Mouse (Mus musculus) adrenal gland, postnatal 36 days (tissue): Measurements from ENCODE around the gene Trem2. TPM values are rescaled to one million over a fixed set of nuclear protein-coding genes. Genes with fewer than 3 reads are reported as not detected.
"Not testable (repeated sequence)": the region's sequence is repeated elsewhere in the genome, so short reads cannot be mapped to it uniquely, and the experiment has no call there.

Experiments
- DNase-seq, 2 experiments: peaks; one replicate each; pipeline ENCODE4 v3.0.0; 2021; ENCODE audit warnings: mixed read lengths in 1 of 2
- total RNA-seq, 2 experiments: library from RNA; stranded (reverse); gene quantifications; 2 replicates each; pipeline ENCODE4 v1.2.3; 2021

Gene Trem2
- total RNA-seq, 2 experiments from 2014 or later, result 2.7 to 6.0 TPM

- no peak for DNase-seq
Observed at GRCm38 (mm10) chr17:48350681-48351193, 4.5 kb downstream of the Trem2 start.

DNA sequence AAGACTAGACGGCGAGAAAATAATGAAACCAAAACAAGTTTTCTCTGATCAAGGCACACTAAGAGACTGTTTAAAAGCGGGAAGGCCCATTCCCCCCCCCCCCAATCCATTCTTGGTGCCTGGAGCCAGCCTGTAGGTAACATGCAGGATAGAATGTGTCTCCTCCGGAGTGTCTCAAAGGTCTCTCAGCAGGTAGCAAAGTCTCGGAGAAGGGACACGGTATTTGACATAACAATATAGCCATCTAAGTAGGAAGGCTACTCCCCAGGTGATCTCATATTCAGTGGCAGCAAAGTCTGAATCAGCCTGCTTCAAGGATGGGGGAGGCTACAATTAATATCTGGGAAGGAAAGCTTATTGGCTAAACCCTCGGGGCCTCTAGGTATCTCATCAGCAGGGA lies 6.8 kb downstream of the Trem2 start:
- DNase-seq, result not testable (repeated sequence)

GRCm38 (mm10) chr17:48355822-48356221 lies 9.6 kb downstream of the Trem2 start:
- peak; percentile 26 to 39 for DNase-seq

DNA sequence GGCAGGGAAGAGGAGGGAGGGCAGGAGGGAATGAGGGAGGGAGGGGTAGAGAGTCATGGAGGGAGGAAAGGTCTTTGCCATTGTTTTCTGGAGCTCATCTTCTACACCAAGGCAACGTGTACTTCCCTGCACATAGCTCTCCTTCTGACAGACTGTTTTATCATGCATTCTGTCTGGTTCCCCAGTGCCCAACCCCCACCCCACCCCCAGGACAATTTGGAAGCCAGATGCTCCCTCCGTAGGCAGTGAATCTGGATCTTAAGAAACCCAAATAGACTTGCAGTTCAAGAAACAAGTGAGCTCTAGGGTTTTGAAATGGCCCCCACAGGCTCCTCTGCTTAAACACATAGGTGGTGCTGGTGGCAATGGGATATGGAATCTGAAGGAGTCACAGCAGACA lies 11.7 kb downstream of the Trem2 start:
- no peak for DNase-seq

- DNase-seq, result no peak
Observed at GRCm38 (mm10) chr17:48359616-48360015, 13.4 kb downstream of the Trem2 start, which contains the start of gene Treml1. Gene Treml1 (plus strand): TSS chr17:48359916.

DNA sequence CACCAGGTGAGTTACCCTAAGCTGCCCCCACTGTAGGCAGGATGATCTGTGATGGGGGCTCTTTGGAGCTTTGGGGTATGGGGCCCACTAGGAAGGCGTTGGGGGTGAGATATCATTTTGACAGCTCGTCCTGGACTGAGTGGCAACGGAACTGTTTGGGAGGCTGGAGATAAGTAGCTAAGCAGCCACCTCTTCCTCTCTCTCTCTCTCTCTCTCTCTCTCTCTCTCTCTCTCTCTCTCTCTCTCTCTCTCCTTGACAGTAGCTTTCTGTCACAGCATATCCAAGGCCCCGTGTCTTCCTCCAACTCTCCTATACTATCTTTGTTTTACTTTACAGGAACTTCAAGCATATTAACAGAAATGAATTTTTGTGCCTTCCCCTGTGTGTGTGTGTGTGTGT lies 14.3 kb downstream of the Trem2 start:
- no peak for DNase-seq

GRCm38 (mm10) chr17:48362346-48362745 lies 16.1 kb downstream of the Trem2 start:
- DNase-seq, result no peak

- DNase-seq, result peak; percentile 25 to 51
Observed at GRCm38 (mm10) chr17:48362966-48363365, 16.8 kb downstream of the Trem2 start.

DNA sequence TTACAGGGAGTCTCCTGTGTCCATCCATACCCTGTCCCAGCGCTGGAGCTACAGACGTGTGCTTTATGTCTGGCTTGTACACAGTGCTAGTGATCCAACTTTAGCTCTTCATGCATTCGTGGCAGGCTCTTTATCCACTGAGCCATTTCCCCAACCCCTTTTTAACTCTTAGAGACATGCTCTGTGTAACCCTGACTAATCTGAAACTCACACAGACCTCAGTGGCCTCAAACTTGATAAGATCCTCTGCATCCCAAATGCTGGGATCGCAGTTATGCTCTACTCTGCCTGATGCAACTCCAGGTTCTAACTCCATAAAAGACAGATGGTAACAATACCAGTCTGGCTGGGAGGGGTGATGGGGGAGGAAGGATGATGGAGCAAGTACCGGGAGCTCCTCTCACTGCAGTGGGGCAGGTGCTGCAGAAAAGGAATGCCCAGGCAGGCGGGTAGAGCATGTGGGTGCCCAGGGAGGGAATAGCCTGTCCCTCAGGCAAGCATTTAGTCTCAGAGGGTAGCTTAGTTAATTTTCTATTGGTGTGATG lies 17.3 kb downstream of the Trem2 start:
- DNase-seq, result no peak

GRCm38 (mm10) chr17:48365511-48366155 lies 19.4 kb downstream of the Trem2 start:
- DNase-seq, result no peak

DNA sequence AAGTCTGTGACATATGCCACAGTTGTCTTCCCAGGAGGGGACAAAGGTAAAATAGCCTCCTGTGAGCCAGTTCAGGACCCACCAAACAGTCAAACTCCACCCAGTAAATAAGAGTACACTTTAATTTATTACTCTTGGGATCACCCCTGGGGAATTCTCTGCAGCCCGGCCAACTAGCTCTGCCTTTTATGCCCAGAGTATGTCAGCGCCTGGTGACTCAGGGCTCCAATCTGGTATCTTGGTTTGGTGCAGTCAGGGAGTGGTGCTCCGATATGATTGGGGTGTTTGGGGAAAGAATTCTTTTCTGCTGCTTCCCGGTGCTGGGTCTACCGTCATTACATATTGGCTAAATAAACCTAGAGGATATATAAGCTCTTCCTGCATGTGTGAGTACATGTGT lies 20.6 kb downstream of the Trem2 start:
- DNase-seq, result no peak

GRCm38 (mm10) chr17:48371621-48372020 lies 25.4 kb downstream of the Trem2 start:
- DNase-seq, result no peak

- no peak for DNase-seq
Observed at GRCm38 (mm10) chr17:48372987-48373386, 26.8 kb downstream of the Trem2 start.

- no peak for DNase-seq
Observed at GRCm38 (mm10) chr17:48376102-48376501, 29.9 kb downstream of the Trem2 start.

GRCm38 (mm10) chr17:48379050-48379449 lies 32.8 kb downstream of the Trem2 start:
- no peak for DNase-seq

DNA sequence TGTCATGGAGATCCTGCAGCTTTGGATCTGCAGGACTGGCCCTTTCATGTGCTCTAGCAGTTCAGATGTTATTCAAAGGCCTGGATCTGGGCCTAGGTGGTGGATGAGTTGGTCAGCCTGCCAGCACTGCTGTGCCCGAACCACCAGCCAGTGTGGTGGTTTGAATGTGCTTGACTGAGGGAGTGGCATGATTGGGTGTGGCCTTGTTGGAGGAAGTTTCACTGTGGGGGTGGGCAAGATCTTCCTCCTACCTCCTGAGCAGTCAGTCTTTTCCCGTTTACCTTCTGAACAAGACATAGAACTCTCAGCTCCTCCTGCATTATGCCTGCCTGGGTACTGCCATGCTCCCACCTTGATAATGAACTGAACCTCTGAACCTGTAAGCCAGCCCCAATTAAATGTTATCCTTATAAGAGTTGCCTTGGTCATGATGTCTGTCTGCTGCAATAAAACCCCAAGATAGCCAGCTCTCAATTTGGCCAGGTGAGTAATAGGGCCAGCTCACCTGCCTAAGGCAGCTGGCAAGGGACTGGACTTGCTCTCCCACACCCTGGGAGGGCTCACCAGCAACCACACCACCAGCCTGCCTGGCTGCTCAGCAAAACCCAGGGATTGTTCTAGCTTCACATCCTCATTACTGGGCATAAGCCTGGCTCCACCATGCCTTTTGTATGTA lies 39.7 kb downstream of the Trem2 start:
- DNase-seq, result no peak

- DNase-seq, result no peak
Observed at GRCm38 (mm10) chr17:48388666-48389065, 42.5 kb downstream of the Trem2 start.

DNA sequence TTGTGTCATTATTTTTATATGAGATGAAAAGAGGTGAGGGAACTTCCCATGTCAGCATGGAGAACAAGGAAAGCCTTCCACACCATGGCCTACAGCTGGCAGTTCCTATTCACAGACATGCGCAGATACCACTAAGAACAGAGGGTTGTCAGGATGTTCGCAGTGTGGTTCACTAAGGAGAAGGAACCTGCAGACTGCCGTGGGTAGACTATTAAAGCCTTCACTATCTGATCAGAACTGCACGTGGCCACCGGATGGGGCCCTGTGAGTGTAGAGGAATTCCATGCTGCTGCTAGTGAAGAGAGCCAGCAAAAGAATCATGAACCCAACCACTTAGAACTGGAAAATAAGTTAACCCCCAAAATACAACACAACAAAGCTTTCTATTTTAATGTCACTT lies 43.2 kb downstream of the Trem2 start:
- no peak for DNase-seq

- no peak for DNase-seq
Observed at GRCm38 (mm10) chr17:48391446-48391845, 45.2 kb downstream of the Trem2 start.

- no peak for DNase-seq
Observed at GRCm38 (mm10) chr17:48392616-48393015, 46.4 kb downstream of the Trem2 start.

DNA sequence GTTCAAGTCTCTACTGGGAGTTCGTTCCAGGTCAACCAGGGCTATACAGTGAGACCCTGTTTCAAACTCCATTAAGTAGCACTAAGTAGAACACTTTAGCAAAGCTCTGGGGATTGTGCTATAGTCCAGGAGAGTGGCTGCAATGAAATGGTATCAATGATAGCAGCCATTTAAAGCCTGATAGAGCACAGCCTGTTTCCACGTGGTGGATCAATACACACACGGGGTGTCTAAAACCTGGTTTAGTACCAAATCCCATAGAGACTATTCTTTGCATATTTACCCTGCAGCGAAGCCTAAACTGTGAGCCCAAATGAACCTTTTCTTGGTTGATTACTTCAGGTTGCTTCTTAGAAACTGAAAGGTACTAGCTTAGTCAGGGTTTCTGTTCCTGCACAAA lies 55.5 kb downstream of the Trem2 start:
- no peak for DNase-seq

DNA sequence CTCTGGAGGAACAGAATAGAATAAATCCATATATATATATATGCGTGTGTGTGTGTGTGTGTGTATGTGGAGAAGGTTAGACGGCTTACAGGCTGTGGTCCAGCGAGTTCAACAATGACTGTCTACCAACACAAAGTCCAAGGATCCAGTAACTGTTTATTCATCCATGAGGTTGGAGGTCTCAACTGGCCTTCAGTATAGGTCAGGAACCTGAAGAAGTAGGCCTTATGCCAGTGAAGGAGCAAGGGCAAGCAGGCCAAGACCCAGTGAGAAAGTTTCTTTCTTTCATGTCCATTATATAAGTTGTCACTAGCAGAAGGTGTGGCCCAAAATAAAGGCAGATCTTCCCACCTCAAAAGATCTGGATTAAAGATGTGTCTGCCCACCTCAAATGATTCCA lies 56.5 kb downstream of the Trem2 start:
- DNase-seq, result no peak
